Mouse (Mus musculus) mesoderm, embryonic 11.5 days (tissue): Measurements from ENCODE around the gene Fam53b.

Experiments
- DNase-seq: peaks from one replicate; pipeline ENCODE4 v3.0.0-alpha.2; 2012; ENCODE audit warnings: low read depth, low spot score

The Fam53b gene

DNA sequence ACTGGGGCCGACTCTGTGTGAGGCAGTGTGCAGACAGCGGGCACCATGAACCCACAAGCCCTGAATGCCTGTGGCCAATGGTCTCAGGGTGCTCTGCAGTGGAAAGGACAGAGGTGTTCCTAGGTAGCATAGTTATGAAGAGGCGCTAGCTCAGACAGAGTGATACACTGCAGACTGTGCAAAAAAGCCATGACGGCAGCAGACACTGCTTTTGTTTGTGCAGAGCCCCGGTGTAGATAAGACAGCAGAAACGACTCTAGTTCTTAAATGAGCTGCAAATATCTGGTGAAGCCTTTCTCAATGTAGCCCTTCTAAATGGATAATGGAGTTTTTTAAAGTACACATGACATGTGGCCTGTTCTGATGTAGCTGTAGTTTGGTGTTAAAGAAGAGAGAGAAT lies 73.9 kb downstream of the Fam53b start:
- DNase-seq, result no peak

DNA sequence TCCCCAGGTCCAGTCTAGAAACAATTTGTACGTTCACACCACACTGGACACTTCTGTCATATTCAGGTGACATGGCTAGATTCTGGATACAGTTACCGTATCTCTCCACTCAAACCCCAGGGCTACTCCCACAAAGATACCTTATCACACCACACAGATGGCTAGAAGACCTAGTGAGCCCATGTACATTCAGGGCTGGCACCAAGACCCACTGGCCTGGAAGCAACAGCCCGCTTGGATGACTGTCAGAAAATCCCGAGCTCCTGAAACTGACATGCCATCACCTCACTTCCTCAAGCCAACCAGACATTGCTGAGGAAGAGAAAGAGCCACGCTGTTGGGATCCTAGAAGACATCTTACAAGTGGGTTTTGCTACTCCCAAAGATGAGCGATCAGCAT lies 74.8 kb downstream of the Fam53b start:
- no peak for DNase-seq

DNA sequence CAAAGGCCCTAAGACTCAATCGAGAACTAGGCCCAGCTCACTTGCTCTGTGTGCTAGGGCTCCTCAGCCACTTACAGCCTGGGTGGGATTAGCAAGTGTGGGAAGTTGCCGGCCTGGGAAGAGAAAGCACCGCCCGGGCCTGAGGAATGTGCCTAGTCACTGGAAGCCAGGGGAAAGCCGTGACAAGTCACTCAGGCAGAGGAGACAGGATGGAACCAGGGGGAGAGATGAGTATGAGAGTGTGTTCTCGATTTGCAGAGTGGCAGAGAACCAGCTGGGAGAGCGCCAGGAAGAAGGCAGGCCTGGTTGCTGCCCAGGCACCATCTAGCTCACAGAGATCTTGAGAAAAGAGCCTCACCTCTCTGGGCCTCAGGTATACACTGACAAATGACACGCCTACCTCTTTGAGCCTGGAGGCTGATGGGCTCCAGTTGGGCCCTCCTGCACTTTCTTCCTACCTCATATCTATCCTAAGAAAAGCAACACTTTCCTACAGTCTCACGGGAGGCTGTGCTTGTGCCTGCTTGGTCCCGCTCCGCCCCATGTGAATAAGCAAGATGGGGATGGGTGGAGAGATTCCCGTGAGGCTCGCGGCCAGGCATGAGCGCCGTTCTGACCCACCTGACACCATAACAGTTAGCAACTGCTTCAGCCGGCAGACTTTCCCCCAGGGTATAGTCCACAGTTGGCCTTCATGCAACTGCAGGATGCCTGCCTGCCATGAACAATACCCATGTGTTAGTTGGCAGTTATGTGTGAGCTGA lies 77.4 kb downstream of the Fam53b start:
- DNase-seq, result peak; percentile 43

DNA sequence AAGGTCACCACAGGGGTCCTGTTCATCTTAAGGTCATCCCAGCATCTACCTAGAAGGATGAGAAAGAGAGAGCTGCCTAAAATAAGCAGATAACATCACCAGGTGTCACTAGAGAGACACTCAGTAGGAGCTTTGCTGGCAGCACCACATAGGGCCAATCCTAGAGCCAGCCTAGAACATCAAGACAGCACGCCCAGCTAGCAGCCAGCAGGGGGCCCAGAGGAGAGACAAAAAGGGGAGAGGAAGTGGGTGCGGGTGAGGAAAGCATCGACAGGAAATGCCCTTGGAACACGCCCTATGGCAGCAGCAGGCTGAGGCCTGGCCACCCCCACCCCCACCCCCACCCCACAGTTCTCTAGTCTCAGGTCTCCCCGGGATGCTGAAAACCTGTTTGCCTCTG lies 78.5 kb downstream of the Fam53b start:
- no peak for DNase-seq

DNA sequence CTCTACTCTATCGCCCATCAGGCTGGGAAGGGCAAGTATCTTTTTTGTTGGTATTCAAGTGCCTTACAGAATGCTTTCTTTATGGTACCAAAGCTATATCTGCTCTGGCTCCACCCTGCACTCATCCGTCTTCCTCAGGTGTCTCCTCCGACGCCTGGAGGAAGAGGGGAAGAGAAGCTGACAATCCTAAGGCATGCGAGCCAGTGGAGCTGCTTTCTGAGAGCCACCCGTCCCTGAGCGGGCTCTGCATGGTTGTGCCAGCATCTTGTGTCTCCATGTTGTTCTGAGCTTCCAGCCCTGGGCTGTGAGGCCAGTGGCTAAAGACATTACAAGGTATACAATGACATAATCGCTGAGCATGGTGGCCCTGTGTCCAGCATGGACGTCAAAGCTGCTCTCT lies 79.5 kb downstream of the Fam53b start:
- no peak for DNase-seq

DNA sequence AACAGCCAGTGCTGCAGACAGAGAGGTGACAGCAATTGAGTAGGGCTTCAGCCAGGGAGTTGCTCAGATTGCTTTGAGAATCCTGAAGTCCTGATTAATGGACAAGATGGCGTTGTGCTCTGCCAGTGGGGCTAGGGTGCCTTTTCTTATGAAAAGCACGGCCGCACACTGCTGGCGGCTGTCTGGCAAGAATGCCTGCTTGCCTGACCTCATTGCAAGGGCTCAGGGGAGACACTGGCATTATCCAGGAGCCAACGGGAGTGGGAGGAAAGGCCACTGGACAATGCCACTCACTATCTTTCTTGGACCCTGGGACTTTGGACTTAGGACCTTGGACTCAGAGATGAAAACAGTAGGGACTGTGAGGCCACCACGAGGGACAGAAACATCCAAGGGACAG lies 80.2 kb downstream of the Fam53b start:
- DNase-seq, result no peak

DNA sequence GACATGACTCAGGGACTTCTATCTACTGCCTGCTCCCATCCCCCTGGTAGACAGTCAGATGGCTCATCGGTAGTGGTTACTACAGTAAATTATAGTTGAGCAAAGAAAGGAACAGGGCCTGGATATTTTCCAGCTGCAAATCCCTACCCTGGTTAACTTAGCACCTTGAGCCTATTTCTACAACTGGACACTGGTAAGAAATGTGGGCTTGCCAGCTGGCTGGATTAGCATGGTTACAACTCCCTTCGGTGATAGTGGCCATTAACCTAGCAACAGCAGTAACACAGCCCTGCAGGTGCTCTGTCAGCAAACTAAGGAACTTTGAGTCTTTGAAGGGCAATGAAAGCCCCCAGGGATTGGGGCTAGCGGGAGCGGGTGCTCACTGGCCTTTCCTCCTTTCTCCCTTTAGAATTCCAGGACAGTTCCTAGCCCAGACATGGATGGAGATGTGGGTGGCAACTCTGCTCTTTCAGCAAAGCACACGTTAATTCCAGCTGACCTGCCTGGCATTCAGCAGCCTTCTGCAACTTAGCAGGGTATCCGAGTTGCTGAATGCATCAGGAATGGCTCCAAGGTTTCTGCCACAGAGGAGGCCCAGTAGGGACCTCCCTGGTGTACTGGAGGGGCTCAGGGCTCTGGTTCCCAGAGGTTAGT lies 81.4 kb downstream of the Fam53b start:
- no peak for DNase-seq

DNA sequence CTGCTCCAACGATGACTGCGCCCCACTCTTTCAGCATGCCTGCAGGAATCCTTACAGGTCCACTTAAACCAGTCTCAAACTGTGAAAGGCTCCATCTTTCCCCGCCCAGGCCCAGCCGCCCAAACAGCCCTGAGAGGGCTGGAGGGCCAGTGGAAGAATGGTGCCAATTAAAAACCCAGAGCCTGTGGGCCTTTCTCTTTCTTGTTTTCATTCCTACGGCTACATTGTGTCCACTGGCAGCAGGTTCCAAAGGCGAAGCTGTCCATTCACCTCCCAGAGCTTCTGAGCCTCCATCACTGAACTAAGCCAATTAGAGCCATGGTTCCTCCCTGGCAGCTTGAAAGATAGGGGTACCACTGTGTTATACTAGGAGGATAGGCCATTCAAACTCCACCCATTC lies 82.1 kb downstream of the Fam53b start:
- no peak for DNase-seq

DNA sequence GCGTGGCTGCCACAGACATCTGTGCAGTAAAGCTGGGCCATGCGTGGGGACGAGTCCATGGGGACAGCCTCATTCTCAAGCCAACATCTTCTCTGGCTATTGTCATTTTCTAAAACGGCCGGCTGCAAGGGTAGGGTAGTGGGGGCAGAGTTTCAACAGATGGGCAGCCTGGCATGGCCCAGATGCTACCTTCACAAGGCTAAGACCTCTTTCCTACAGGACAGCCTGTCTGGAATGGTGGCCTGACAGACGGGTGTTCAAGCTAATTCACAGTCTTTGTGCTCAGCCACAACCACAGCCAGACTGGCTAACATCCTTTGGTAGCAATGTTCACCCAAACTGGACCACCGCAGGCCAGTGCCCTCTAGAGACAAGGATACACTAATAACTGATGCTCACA lies 83.2 kb downstream of the Fam53b start:
- no peak for DNase-seq

DNA sequence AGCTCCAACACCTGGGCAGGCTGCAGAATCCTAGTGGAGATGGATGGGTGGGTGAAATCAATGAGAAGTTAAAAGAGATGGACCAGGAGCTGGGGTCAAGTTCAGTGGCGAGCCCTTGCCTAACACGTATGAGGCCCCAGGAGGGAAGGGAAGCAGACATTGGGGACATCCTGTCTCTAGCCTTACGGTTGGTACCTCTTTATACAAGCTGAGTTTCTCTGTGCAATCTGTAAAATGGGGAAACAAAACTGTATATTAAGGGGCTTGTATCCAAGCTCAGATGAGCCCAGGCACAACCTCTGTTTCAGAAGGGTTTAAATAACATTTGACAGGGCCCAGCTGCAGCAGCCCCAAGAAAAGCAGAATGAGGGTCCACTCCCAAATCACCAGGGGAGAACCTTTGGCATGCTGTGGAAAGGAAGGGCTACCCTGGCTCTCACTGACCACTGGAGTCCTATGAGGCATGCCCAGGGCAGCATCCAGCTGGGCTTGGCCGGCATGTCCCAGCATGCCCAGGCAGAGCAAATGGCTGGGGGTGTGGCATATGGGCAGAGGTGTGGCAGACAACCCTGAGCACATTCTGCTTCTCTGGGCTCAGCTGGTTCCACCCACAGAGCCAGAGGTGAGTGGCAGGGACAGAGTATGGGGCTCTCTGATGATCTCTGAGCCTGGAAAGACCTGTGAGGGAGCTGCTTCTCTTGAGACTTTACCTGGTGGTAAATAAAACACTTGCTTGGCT lies 84.4 kb downstream of the Fam53b start:
- DNase-seq, result no peak

DNA sequence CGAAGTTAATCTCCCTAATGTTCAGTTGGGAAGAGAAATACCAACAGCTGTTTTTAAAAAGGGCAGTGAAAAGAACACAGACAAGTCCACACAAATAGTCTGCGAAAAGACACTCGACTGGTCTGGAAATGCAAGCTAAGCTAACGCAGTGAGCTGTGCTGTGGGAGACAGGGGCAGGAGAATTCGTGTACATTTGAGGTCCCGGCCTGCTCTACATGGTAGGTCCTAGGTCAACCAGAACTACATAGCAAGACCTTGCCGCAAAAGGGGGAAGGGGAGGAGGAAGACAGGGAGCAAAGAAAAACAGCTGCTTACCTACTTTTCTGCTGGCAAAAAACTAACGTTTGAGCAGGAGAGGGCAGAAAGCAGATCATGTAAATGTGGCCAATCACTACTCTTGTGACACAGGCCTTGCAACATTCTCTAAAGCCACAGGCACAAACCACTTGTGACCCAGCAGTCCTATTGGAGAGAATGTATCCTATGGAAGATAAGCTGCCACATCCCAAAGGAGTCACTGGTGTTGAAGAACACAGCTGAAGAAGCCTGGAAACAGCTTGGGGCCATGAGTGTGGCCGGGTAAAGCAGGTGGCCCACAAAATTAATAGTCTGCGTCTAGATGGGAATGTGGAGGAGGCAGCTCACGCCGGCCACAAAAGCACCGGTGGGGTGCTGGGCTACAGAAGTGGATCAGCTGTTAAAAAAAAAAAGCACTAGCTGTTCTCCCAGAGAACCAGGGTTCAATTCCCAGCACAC lies 87.4 kb downstream of the Fam53b start:
- DNase-seq, result no peak

DNA sequence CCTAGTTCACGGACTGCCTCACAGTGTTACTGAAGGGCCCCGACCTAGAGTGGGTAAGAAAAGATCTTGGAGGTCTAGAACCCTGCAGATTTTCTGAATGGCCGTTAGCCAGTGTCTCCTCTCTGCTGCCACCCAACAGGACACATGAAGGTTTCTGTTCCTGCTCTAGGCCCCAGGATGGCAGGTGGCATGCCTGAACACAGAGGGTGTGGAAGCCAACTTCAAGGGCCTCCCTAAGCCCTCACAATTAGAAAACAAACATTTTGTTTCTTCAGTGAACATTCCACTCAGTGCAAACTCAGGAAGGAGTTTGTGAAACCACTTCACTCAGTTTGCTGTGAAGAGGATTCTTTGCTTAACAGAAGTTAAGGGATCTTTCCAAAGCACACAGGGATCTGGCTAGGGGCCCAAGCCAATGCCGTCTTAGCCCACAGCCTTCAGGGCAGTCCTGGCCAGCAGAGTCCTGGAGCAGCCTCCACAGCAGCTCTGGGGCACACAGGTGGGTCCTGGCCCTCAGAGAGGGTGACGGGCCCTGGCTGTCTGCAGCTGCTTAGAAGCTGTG lies 89.1 kb downstream of the Fam53b start:
- no peak for DNase-seq

DNA sequence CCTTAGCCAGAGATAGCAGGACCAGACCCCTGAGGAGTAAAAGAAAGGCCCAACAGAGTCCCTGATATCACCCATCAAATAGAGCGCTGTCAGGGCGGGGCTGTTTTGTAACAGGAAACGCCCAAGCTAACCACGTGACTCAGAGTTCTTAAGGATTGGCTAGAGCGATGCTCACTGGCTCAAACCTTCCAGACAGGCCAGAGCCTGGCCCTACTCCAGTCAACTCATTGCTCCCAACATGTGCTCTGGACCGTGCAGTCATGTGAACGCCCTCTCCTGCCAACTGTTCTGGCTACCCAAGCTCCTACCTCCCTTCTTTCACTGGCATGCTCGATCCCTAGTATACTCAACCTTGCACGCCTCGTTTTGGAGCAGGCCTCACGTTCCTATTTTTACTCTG lies 89.8 kb downstream of the Fam53b start:
- DNase-seq, result no peak

DNA sequence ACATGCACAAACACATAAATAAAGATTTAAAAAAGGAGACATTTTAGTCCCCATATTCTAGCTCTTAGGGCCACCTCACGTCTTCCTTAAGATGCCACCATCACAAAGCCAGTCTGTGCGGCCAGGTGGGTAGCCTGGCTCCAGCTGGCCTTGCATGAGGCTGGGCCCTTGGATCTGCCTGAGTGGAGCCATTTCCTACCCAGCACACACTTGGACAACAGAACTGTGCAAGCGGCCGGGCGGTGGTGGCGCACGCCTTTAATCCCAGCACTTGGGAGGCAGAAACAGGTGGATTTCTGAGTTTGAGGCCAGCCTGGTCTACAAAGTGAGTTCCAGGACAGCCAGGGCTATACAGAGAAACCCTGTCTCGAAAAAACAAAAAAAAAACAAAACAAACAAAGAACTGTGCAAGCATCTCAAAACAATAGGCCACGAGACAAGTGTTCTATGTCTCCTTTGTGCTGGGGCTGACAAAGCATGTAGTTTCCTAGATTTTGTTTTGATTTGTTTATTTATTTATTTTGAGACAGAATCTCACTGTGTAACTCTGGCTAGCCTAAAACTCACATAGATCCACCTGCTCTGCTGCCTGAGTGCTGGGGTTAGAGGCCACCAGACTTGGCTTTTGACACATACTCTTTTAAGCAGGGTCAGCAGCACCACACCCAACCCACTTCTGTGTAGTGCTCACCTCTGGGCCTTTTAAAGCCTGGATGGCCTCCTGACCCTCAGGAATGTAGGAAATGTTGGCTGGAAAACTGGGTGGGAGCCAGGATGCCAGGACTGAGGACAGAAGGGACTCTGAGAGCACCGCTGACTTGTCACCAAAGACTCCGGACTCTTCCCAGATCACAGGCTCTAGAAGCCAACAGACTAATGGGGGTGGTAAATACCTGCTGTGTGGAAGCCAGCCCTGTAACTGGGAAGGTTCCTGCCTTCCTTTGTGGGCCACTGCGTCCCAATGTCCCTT lies 91.0 kb downstream of the Fam53b start:
- no peak for DNase-seq

DNA sequence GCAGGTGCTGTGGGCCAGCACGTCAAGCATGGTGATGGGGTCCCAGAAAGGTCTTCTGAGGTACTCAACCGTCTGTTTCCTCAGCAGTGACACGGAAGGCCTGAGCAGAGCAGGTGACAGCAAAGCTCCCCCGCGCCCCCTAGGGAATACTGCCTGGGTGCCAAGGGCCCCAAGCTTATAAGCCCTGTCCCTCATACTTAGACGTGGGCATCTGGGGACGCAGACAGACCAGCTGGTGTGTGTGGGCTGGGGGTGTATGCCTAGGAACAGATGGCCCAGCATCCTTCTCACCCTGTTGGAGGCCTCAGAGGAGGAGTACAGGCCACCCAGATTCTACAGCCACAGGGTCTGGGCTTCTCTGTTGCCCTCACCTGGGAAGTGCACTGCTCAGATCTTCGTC lies 93.1 kb downstream of the Fam53b start:
- no peak for DNase-seq

DNA sequence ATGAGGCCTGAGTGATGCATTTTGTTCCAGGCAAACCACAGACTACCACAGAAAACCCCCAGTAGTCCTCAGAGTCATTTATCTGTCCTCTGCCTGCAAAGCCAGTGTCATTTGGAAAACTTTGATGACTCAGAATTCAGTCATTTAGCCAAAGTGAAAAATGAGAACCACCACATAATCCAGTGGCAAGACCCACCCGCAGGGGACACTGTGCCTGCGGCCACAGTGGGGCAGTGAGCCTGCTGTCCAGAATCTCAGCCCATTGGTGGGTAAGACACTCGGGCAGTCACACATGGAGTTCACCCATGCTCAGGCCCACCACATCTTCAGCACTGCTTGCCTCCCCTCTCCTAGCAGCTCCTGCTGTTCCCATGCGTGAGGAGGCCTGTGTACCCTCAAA lies 94.1 kb downstream of the Fam53b start:
- DNase-seq, result no peak

DNA sequence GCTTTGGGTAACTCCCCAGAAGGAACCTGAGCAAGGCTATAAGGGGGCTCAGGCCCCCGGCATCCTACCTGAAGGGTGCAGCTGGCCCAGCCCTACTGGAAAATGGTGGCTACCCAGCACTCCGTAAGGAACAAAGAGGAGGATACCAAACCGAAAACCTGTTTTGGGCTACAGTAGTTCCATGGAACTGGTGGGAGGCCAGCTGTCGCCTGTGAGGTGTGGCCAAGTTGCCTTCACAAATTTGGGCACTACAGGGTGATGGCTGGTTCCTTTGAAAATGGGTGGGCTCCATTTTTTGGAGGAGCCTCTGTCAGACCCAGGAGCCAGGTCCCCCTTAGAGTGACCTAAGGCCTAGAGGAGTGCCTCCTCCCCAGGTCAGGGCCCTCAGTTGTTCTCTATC lies 98.4 kb downstream of the Fam53b start:
- DNase-seq, result no peak

DNA sequence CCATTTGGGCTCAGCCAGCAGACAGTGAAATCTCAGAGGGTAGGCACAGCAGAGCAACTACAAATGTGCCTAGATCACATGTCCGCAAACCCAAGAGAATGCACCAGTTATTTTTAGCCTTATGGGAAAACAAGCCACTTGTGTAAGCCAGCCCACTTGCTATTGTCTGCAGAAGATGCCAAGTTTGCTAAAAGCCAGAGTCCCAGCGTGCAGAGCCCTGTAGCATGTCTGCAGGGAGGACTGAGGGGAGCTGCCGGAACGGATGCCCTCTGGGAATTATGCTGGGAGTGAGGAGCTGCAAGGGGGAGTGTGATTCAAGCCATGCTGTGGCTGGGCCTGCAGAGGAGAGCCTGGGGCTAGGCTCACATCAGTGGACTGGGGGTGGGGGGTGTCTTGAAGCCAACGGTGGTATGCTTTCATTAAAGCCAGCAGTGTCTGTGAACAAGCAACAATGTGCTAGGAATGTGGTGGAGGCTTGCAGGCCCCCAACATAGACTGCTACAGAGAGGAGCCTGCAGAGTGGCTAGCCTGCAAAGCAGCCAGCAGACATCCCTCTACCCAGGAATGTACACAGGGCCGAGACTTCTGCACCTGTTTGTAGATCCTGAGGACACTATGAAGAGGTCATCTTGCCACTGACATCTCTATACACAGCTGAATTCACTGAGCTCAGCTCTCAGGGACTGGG lies 99.3 kb downstream of the Fam53b start:
- peak; percentile 21 for DNase-seq

DNA sequence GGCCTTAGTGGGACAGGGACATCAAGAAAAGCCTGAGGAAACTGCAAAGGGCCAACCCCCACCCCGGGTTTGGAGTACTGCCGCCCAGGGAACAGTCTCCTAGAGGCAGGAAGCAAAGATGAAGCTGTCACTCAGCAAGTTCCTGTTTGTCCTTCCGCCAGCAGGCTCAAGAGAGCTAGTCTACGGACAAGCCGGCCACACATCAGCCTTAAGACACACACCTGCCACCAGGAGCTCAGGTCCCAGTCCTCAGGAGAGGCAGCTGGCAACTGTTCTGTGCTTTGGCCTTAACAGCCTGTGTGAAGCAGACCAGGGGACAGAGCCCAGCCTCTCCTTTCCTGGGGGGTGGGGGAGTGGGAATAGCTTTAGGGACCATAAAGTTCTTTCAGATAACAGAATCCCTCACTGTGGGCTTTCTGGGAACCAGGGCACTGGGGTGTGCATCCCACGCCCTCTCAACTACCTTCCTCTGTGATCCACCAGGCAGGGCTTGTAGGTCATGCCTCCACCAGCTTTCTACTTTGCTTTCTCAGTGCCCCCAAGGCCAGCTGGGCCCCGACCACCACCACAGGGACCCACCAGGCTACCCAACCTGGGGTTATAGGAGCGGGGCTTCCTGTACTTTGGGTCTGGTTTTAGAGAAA lies 100.1 kb downstream of the Fam53b start:
- DNase-seq, result no peak

DNA sequence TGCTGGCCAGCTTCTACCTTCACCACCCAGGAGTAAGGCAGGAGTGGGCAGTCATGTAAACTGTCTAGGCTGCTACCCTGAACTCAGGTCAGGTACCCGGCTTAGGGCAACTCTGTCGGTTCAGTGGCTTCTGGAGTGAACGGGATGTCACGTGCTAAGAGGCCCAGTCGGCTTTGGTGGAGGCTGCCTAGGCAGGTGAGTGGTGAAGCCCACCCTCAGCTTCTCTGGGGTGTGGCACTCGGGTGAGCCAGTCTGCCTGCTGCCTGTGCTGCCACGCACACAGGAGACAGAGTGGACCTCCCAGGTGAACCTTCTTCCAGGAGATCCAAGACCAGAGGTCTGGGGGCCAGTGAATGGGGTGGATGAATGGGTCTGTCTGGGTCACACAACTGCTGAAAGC lies 100.7 kb downstream of the Fam53b start:
- DNase-seq, result no peak
